Mouse (Mus musculus): Measurements from ENCODE around the gene Osbp.

- TF ChIP-seq CTCF (IDR thresholded peaks at IDR 0.05; ENCODE audit: low read depth, low read length) = no peak
- TF ChIP-seq POLR2A (IDR thresholded peaks at IDR 0.05; ENCODE audit: borderline replicate concordance, low read depth, low read length) = no peak
These were observed 47.5 kb downstream of the Osbp start for GRCm38 (mm10) chr19:12013228-12013627.
